Mouse (Mus musculus): ENCODE results near the gene Cox10. TPM values are rescaled to one million over a fixed set of nuclear protein-coding genes. Genes with fewer than 3 reads are reported as not detected.

Cox10 gene
- polyA plus RNA-seq, 1 experiment, result 19.5 TPM

DNA sequence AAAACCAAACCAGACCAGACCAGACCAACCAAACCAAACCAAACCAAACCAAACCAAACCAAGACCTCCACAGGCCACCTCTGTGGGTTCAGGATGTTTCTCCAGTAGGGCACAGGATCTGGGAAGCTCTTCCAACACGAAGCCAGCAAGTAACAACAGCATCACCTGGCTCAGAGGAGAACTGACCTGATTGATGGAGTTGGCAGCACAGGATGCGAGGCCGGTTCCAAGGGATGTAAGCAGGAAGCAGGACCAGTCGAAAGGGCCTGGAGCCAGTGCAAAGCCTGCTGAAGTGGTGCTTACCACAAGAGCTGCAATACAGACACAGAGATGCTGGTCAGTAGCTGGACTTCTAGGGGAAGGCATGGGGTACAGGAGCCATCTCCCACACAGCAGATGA lies 34.2 kb downstream of the Cox10 start:
- Histone ChIP-seq H3K9ac (ENCODE audit: low read depth, poor library complexity, severe bottlenecking) (no peak overlapping the region), H3K27ac (ENCODE audit: insufficient read depth, low read length) (no peak overlapping the region), H3K36me3 (ENCODE audit: control insufficient read depth, insufficient read depth, low read length, poor library complexity, severe bottlenecking) (peaks cover 2% of the 10 kb centered on the region; the same call in 1 of the 2 replicates), H3K4me1 (ENCODE audit: control insufficient read depth, insufficient read depth, low read length) (no peaks in the 10 kb centered on the region), H3K9me3 (replicated peaks; ENCODE audit: control insufficient read depth, insufficient read depth, low read length, poor library complexity, severe bottlenecking) (no peaks in the 10 kb centered on the region), H3K4me3 (ENCODE audit: low read depth, low read length) (no peak overlapping the region), H3K27me3 (ENCODE audit: control insufficient read depth, insufficient read depth, low read length, poor library complexity, severe bottlenecking) (no peaks in the 10 kb centered on the region)
- TF ChIP-seq EP300 (IDR thresholded peaks at IDR 0.05; ENCODE audit: insufficient read depth, low read depth, low read length), result no peak
- no peak for TF ChIP-seq POLR2A (IDR thresholded peaks at IDR 0.05; ENCODE audit: insufficient read depth, low read length)
- no peak for TF ChIP-seq CTCF (IDR thresholded peaks at IDR 0.05; ENCODE audit: low read depth, low read length)

DNA sequence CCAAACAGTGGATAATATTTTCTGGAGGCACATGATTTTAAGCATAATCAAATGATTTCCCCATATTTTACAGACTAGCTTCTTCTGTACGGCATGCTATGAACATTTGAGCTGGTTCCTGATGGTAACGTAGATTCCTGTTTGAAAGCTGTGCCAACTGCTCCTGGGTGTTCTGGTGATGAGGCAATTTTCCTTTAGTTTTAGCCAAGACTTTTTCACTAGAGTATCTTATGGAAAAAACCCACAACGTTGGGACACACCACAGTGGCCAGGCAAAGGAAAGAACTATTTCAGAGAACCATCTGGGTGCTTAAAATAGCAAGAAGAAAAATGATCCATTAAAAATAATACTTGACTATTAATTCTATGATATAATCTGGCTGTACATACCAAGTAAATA lies 35.2 kb downstream of the Cox10 start:
- Histone ChIP-seq H3K27me3 (ENCODE audit: control insufficient read depth, insufficient read depth, low read length, poor library complexity, severe bottlenecking) (no peaks in the 10 kb centered on the region), H3K4me1 (ENCODE audit: control insufficient read depth, insufficient read depth, low read length) (no peaks in the 10 kb centered on the region), H3K36me3 (ENCODE audit: control insufficient read depth, insufficient read depth, low read length, poor library complexity, severe bottlenecking) (peaks cover 2% of the 10 kb centered on the region; the same call in 1 of the 2 replicates), H3K9ac (ENCODE audit: low read depth, poor library complexity, severe bottlenecking) (no peak overlapping the region), H3K9me3 (replicated peaks; ENCODE audit: control insufficient read depth, insufficient read depth, low read length, poor library complexity, severe bottlenecking) (no peaks in the 10 kb centered on the region), H3K27ac (ENCODE audit: insufficient read depth, low read length) (no peak overlapping the region), H3K4me3 (ENCODE audit: low read depth, low read length) (no peak overlapping the region)
- no peak for TF ChIP-seq POLR2A (IDR thresholded peaks at IDR 0.05; ENCODE audit: insufficient read depth, low read length)
- no peak for TF ChIP-seq CTCF (IDR thresholded peaks at IDR 0.05; ENCODE audit: low read depth, low read length)
- no peak for TF ChIP-seq EP300 (IDR thresholded peaks at IDR 0.05; ENCODE audit: insufficient read depth, low read depth, low read length)

DNA sequence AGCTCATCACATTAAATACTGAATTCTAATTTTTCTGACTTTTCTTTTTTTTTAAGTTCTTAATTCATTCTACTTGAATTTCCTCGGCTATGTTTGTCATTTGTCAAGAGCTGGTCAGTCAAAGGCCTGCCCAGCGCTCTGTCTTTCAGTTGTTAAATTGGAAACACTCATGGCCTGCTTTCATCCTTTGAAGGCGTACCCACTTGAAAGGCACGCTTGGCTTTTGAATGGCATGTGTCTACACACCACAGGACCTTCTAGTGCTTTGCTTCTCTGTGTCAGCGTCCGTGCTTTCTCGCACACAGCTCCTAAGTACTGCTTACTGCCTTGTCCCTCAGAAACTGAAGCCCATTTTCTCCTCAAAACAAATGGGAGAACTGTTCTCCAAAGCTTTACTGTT lies 38.0 kb downstream of the Cox10 start:
- H3K27ac ChIP-seq (ENCODE audit: insufficient read depth, low read length), result no peak overlapping the region
- H3K27me3 ChIP-seq (ENCODE audit: control insufficient read depth, insufficient read depth, low read length, poor library complexity, severe bottlenecking), result no peaks in the 10 kb centered on the region
- H3K4me3 ChIP-seq (ENCODE audit: low read depth, low read length), result no peak overlapping the region
- H3K9ac ChIP-seq (ENCODE audit: low read depth, poor library complexity, severe bottlenecking), result no peak overlapping the region
- peaks cover 2% of the 10 kb centered on the region; the same call in 1 of the 2 replicates for H3K36me3 ChIP-seq (ENCODE audit: control insufficient read depth, insufficient read depth, low read length, poor library complexity, severe bottlenecking)
- H3K4me1 ChIP-seq (ENCODE audit: control insufficient read depth, insufficient read depth, low read length), result no peaks in the 10 kb centered on the region
- H3K9me3 ChIP-seq (replicated peaks; ENCODE audit: control insufficient read depth, insufficient read depth, low read length, poor library complexity, severe bottlenecking), result no peaks in the 10 kb centered on the region; the same call in 1 of the 2 replicates
- TF ChIP-seq CTCF (IDR thresholded peaks at IDR 0.05; ENCODE audit: low read depth, low read length) (no peak), EP300 (IDR thresholded peaks at IDR 0.05; ENCODE audit: insufficient read depth, low read depth, low read length) (no peak), POLR2A (IDR thresholded peaks at IDR 0.05; ENCODE audit: insufficient read depth, low read length) (no peak)

DNA sequence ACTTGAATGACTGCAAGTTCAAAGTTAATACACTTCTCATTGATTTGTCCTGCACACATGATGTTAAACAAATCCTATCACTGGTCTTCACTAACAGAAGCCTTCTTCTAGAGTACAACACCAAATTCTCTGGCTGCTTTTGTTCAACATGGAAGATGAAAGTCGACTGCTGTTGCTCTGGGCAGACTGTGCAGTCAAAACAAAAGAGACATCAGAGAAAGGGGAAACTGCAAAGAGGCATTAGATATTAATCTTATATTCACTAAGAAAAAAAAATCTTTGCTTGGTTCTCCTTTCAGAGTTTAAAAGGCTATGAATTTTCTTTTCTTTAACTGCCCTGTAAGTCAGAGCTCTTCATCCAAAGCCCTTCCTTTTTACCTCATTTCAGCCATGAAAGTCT lies 39.7 kb downstream of the Cox10 start:
- TF ChIP-seq EP300 (IDR thresholded peaks at IDR 0.05; ENCODE audit: insufficient read depth, low read depth, low read length) (no peak), POLR2A (IDR thresholded peaks at IDR 0.05; ENCODE audit: insufficient read depth, low read length) (no peak), CTCF (IDR thresholded peaks at IDR 0.05; ENCODE audit: low read depth, low read length) (no peak)
- Histone ChIP-seq H3K27me3 (ENCODE audit: control insufficient read depth, insufficient read depth, low read length, poor library complexity, severe bottlenecking) (no peaks in the 10 kb centered on the region), H3K9ac (ENCODE audit: low read depth, poor library complexity, severe bottlenecking) (no peak overlapping the region), H3K36me3 (ENCODE audit: control insufficient read depth, insufficient read depth, low read length, poor library complexity, severe bottlenecking) (peaks cover 2% of the 10 kb centered on the region; the same call in 1 of the 2 replicates), H3K9me3 (replicated peaks; ENCODE audit: control insufficient read depth, insufficient read depth, low read length, poor library complexity, severe bottlenecking) (no peaks in the 10 kb centered on the region; the same call in 1 of the 2 replicates), H3K27ac (ENCODE audit: insufficient read depth, low read length) (no peak overlapping the region), H3K4me1 (ENCODE audit: control insufficient read depth, insufficient read depth, low read length) (peaks cover 3% of the 10 kb centered on the region), H3K4me3 (ENCODE audit: low read depth, low read length) (no peak overlapping the region)

GRCm38 (mm10) chr11:64037471-64038125 lies 41.7 kb downstream of the Cox10 start:
- Histone ChIP-seq H3K4me3 (ENCODE audit: low read depth, low read length) (no peak overlapping the region), H3K27me3 (ENCODE audit: control insufficient read depth, insufficient read depth, low read length, poor library complexity, severe bottlenecking) (no peaks in the 10 kb centered on the region), H3K9ac (ENCODE audit: low read depth, poor library complexity, severe bottlenecking) (no peak overlapping the region), H3K4me1 (ENCODE audit: control insufficient read depth, insufficient read depth, low read length) (peaks cover 3% of the 10 kb centered on the region), H3K36me3 (ENCODE audit: control insufficient read depth, insufficient read depth, low read length, poor library complexity, severe bottlenecking) (no peaks in the 10 kb centered on the region), H3K9me3 (replicated peaks; ENCODE audit: control insufficient read depth, insufficient read depth, low read length, poor library complexity, severe bottlenecking) (no peaks in the 10 kb centered on the region; the same call in 1 of the 2 replicates), H3K27ac (ENCODE audit: insufficient read depth, low read length) (no peak overlapping the region)
- no peak for TF ChIP-seq POLR2A (IDR thresholded peaks at IDR 0.05; ENCODE audit: insufficient read depth, low read length)
- TF ChIP-seq CTCF (IDR thresholded peaks at IDR 0.05; ENCODE audit: low read depth, low read length), result no peak
- TF ChIP-seq EP300 (IDR thresholded peaks at IDR 0.05; ENCODE audit: insufficient read depth, low read depth, low read length), result no peak

DNA sequence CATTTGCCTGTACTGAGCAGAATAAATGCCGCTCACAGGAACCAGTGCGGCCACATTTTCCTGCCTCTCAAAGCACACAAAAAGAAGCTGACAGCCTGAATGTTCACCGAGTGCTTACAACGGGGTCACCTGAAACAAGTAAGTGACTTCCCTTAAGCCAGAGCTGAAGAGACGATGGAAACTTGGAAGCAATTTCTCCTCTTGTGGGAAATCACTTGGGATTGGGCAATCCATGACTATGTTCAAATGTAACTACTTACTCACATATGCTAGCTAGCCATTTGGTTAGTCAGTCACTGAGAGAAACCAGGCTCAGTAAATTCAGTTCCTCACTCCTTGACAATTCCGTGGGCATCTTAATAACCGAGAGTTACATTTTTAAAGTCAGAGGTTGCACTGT lies 43.0 kb downstream of the Cox10 start:
- H3K9me3 ChIP-seq (replicated peaks; ENCODE audit: control insufficient read depth, insufficient read depth, low read length, poor library complexity, severe bottlenecking), result no peaks in the 10 kb centered on the region; the same call in 1 of the 2 replicates
- H3K4me3 ChIP-seq (ENCODE audit: low read depth, low read length), result no peak overlapping the region
- H3K36me3 ChIP-seq (ENCODE audit: control insufficient read depth, insufficient read depth, low read length, poor library complexity, severe bottlenecking), result no peaks in the 10 kb centered on the region
- TF ChIP-seq EP300 (IDR thresholded peaks at IDR 0.05; ENCODE audit: insufficient read depth, low read depth, low read length) (no peak), POLR2A (IDR thresholded peaks at IDR 0.05; ENCODE audit: insufficient read depth, low read length) (no peak), CTCF (IDR thresholded peaks at IDR 0.05; ENCODE audit: low read depth, low read length) (no peak)
- peak overlapping the region; percentile 33; the same call in 1 of the 2 replicates for H3K27ac ChIP-seq (ENCODE audit: insufficient read depth, low read length)
- H3K9ac ChIP-seq (ENCODE audit: low read depth, poor library complexity, severe bottlenecking), result no peak overlapping the region
- H3K27me3 ChIP-seq (ENCODE audit: control insufficient read depth, insufficient read depth, low read length, poor library complexity, severe bottlenecking), result no peaks in the 10 kb centered on the region
- H3K4me1 ChIP-seq (ENCODE audit: control insufficient read depth, insufficient read depth, low read length), result peaks cover 3% of the 10 kb centered on the region

All from ES-Bruce4 (cell line).